Mouse (Mus musculus) E14TG2a.4 (cell line): ENCODE results near the gene Bloc1s4.

Experiments
- H3K27me3 ChIP-seq: 2 replicates; pipeline ENCODE4 v1.6.1; 2014; ENCODE audit warnings: low read length, control low read depth; ENCODE audit not compliant: insufficient read depth
- H3K36me3 ChIP-seq: 2 replicates; pipeline ENCODE4 v1.6.1; 2014; ENCODE audit warnings: low read length, control low read depth; ENCODE audit not compliant: insufficient read depth
- H3K4me1 ChIP-seq: replicated peaks from 2 replicates; pipeline ENCODE4 v1.6.1; 2014; ENCODE audit warnings: low read depth, low read length, control low read depth
- H3K4me3 ChIP-seq: replicated peaks from 2 replicates; pipeline ENCODE4 v1.5.1; 2014; ENCODE audit warnings: mild to moderate bottlenecking, low read length
- H3K9me3 ChIP-seq: 2 replicates; pipeline ENCODE4 v1.6.1; 2014; ENCODE audit warnings: low read length, control low read depth
- CTCF ChIP-seq: conservative IDR thresholded peaks from 2 replicates; pipeline ENCODE4 v1.5.1; 2014; ENCODE audit warnings: low read length
- NANOG ChIP-seq: IDR thresholded peaks from 2 replicates; pipeline ENCODE4 v1.6.1; 2014; ENCODE audit warnings: borderline replicate concordance, low read length, mixed read lengths
- POU5F1 ChIP-seq: IDR thresholded peaks from 2 replicates; pipeline ENCODE4 v1.6.1; 2014; ENCODE audit warnings: low read length, borderline replicate concordance

Bloc1s4 gene

DNA sequence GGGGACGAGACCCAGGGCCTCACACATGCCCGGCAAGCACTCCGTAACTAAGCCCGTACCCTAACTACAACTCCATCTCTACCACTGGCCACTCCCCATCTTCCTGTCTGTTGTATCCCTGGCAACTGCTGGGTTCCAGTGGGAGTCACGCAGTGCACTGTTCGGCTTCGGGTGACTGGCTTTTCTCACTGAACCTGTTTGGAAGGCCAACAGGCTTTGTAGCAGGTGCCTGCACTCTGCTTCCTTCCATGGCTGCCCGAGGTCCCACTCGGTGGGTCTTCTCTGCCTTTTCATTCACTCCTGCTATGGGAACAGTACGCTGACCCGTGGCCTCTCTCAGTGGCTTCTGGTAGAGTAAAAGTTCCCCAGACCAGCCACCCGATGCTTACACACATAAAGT lies 22.6 kb downstream of the Bloc1s4 start:
- Histone ChIP-seq H3K9me3 (no peaks in the 10 kb centered on the region), H3K36me3 (no peaks in the 10 kb centered on the region), H3K27me3 (peaks cover 13% of the 10 kb centered on the region; the same call in 1 of the 2 replicates), H3K4me3 (no peak overlapping the region), H3K4me1 (peaks cover 1% of the 10 kb centered on the region; the same call in 1 of the 2 replicates)
- TF ChIP-seq CTCF = no peak
- TF ChIP-seq POU5F1 = no peak
- TF ChIP-seq NANOG = no peak

DNA sequence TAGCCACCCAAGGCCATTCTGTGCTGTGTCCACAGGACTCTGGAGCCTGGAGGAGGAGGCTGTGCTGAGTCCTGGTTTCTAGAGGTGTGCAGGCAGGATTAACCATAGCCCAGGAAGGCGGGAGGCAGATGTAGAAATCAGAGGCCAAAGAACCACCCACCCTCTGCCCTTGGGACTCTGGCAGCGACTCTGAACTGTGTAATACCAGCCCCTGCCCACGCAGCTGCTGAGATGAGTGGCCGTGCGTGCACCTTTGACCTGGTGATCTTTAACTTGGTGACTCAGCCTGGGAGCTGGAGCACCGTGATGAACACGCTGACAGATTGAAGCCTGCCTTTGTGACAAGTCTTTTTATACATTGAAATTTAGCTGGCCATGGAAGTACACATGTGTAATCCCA lies 24.2 kb downstream of the Bloc1s4 start:
- Histone ChIP-seq H3K9me3 (no peaks in the 10 kb centered on the region), H3K4me1 (no peaks in the 10 kb centered on the region), H3K36me3 (no peaks in the 10 kb centered on the region), H3K4me3 (no peak overlapping the region), H3K27me3 (peaks cover 18% of the 10 kb centered on the region)
- TF ChIP-seq POU5F1 (no peak), CTCF (no peak), NANOG (no peak)

DNA sequence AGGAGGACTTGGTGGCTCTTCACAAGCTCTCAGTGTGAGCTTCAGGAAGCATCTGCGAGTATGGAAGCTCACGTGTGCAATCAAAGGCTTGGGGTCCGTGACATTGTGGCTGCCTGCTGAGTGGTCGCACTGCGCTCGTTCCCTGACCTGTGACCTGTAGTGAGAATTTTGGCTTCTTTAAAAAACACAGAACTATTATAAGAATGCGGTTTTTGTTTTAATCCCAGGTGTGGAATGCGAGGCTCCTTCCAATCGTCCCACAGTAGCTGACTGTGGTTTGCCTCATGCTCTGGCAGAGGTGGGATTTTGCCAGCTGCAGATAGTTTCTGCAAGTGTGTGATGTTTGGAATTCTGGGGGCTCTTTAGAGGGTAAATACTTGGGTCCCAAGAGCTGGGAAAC lies 25.1 kb downstream of the Bloc1s4 start:
- H3K4me3 ChIP-seq = no peak overlapping the region
- no peaks in the 10 kb centered on the region for H3K36me3 ChIP-seq
- H3K27me3 ChIP-seq = peaks cover 17% of the 10 kb centered on the region
- H3K9me3 ChIP-seq = no peaks in the 10 kb centered on the region
- no peaks in the 10 kb centered on the region for H3K4me1 ChIP-seq
- no peak for TF ChIP-seq CTCF
- no peak for TF ChIP-seq NANOG

DNA sequence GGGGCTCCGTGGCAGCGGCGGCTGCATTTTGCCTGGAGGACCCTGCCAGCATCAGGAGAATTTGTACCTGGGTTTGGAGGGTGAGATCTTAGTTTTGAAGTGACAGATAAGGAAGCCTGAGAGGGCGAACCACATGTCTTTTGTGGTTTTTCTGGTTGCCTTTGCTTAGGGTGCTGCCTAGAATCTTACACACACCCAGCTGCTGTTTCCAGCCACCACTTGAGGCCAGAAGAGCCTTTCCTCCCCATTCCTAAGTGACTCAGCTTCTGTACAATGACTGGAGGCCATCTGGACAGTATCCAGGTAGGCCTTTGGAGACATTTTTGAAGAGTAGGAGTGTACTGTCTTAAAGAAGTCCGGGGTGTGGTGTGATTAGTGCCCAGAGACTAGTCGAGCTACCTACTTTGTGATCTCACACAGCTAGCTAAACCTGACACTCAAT lies 26.0 kb downstream of the Bloc1s4 start:
- TF ChIP-seq POU5F1 (no peak), NANOG (no peak), CTCF (no peak)
- Histone ChIP-seq H3K27me3 (peaks cover 16% of the 10 kb centered on the region), H3K4me1 (no peaks in the 10 kb centered on the region), H3K36me3 (no peaks in the 10 kb centered on the region), H3K4me3 (no peak overlapping the region), H3K9me3 (no peaks in the 10 kb centered on the region)

DNA sequence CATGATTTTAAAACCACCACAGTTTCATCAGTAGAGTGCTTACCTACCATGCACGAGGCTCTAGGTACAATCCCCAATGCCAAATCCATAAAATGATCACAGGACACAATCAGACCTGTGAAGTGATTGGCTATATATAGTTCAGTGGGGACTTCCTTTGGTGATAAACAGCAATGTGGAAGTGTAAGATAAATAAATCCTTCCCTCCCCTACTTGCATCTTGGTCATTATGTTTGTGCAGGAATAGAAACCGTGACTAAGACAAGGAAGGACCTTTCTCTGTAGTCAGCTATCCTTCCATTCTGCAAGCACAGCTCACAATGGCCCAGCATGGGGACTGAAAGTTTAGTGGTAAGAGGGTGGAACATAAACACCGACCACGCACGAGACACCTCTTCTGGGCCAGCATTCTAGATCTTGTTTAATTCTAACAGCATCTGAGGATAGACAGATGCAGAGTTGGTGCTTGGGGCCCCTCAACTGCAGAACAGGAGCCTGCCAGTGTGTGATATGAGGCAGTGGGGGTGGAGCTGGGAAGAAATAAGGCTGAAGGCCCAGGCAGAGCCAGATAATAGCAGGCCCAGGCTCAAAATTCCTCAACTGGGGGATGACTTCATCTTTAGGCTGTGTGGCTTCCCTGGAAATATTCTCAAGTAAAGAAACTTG lies 27.6 kb downstream of the Bloc1s4 start:
- Histone ChIP-seq H3K9me3 (no peaks in the 10 kb centered on the region), H3K27me3 (peaks cover 20% of the 10 kb centered on the region), H3K4me1 (no peaks in the 10 kb centered on the region), H3K4me3 (no peak overlapping the region), H3K36me3 (no peaks in the 10 kb centered on the region)
- TF ChIP-seq POU5F1 = no peak
- TF ChIP-seq NANOG = no peak
- TF ChIP-seq CTCF = no peak

DNA sequence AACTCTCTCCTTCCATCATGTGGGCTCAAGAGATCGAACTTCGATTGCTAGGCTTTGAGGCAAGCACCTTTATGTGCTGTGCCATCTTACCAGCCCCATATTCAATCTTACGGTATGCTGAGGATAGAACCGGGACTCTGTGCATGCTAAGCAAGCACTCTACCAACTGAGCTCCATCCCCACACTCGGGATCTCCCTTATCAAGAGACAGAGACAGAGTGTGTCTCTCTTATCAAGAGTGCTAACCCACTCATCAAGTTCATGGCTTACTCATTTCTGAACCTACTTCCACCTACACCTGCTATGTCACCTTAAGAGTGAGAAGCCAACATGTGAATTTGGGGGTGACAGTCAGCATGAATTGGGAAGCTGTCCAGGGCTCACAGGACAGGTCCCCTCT lies 28.2 kb downstream of the Bloc1s4 start:
- Histone ChIP-seq H3K36me3 (no peaks in the 10 kb centered on the region), H3K27me3 (peaks cover 20% of the 10 kb centered on the region), H3K4me1 (no peaks in the 10 kb centered on the region), H3K4me3 (no peak overlapping the region), H3K9me3 (no peaks in the 10 kb centered on the region)
- no peak for TF ChIP-seq CTCF
- no peak for TF ChIP-seq POU5F1
- no peak for TF ChIP-seq NANOG

DNA sequence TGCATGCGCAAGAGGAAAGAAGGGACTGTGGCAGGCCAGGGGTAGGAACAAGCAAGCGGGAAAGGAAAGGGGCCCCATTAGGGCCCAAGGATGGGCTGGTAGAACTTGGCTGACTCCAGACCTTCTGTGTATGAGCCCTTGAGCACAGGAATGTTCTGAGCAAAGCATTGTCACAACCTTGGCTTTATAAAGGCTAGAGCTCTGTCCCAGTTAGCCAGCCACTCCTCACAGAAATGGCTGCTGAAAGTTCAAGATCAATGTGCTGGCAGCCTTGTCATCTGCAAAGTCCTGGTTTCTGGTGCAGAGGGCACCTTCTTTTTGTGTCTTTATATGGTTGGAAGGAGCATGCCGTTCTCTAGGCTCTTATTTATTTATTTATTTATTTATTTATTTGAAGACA lies 28.8 kb downstream of the Bloc1s4 start:
- no peak for TF ChIP-seq NANOG
- H3K4me1 ChIP-seq = no peaks in the 10 kb centered on the region
- H3K9me3 ChIP-seq = no peaks in the 10 kb centered on the region
- no peak overlapping the region for H3K4me3 ChIP-seq
- peaks cover 26% of the 10 kb centered on the region for H3K27me3 ChIP-seq
- no peaks in the 10 kb centered on the region for H3K36me3 ChIP-seq

DNA sequence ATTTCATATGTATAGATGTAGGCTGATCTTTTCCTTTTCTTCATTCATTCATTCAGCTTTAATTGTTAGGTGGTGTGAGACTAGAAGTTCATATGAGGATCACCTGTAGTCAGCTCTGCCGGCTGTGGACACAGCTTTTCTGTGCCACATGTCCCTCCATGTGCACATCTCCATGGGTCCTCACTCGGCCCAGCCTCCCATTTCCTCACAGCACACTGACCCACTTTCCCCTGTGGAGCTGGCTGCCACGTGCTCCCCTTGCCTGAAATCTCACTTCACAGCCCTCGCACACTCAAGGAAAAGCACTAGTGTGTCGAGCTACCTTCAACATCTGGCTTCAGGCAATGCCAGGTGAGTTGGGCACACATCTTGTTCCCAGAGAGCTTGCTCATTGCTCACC lies 29.3 kb downstream of the Bloc1s4 start:
- H3K4me1 ChIP-seq = no peaks in the 10 kb centered on the region
- H3K9me3 ChIP-seq = no peaks in the 10 kb centered on the region
- H3K27me3 ChIP-seq = peaks cover 28% of the 10 kb centered on the region
- TF ChIP-seq NANOG (no peak), CTCF (no peak), POU5F1 (no peak)
- H3K36me3 ChIP-seq = no peaks in the 10 kb centered on the region
- H3K4me3 ChIP-seq = no peak overlapping the region

DNA sequence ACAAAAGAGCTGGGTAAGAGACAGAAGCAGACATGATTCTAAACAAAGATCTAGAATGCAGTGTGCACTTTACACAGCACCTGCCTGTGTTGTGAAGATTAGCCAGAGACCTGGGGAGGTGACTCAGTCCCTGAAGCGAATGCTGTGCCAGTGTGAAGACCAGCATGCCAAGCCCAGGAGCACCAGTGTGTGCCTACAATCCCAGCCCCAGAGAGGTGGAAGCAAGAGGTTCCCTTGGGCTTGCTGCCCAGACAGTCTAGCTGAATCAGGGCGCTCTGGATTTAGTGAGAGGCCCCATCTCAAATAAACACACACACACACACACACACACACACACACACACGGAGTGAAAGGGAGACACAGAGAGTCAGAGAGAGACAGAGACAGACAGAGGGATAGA lies 30.6 kb downstream of the Bloc1s4 start:
- TF ChIP-seq NANOG (no peak), CTCF (no peak), POU5F1 (no peak)
- H3K36me3 ChIP-seq = no peaks in the 10 kb centered on the region
- H3K27me3 ChIP-seq = peaks cover 26% of the 10 kb centered on the region
- H3K9me3 ChIP-seq = no peaks in the 10 kb centered on the region
- H3K4me3 ChIP-seq = no peak overlapping the region
- H3K4me1 ChIP-seq = peaks cover 5% of the 10 kb centered on the region
